Mouse (Mus musculus): ENCODE data around the gene Arap1.

Gene Arap1

DNA sequence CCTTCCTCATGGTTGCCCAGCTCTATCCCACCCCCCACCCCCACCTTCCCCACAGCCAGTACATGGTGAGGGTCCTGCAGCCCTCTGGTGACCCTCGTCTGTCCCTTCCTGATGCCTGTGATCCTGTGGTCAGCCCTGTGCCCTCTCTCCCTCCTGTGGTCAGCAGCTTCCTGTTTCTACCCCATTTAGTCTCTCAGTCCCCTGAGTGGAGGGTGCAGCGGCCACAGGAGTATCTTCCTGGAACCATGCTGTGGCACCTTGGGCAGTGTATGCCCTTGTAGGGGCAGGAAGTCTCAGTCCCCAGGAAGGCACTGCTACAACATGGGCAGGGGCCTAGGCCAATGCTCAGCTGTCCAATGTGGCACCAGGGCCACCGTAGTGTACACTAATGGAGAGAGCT lies 9.0 kb downstream of the Arap1 start:
- ATAC-seq (ENCODE audit: insufficient number of reproducible peaks, low FRiP score, low TSS enrichment) = no peak

DNA sequence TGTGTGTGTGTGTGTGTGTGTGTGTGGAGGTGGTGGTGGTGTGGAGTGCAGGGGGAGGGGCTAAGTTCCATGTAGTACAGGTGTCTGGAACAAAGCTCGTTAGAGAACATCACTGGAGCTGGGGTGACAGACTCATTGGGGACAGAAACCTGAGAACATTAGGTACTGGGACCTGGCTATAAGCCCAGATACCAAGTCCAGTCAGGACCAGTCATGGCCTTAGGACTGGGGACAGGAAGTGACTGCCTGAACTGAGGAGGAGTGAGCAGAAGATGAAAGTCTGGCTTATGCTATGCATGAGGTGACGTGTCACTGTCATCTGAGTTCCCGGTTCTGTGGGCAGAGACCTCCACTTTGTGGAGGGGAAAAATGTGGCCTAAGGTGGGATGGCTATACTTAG lies 12.5 kb downstream of the Arap1 start:
- no peak for ATAC-seq (ENCODE audit: insufficient number of reproducible peaks, low FRiP score, low TSS enrichment)

DNA sequence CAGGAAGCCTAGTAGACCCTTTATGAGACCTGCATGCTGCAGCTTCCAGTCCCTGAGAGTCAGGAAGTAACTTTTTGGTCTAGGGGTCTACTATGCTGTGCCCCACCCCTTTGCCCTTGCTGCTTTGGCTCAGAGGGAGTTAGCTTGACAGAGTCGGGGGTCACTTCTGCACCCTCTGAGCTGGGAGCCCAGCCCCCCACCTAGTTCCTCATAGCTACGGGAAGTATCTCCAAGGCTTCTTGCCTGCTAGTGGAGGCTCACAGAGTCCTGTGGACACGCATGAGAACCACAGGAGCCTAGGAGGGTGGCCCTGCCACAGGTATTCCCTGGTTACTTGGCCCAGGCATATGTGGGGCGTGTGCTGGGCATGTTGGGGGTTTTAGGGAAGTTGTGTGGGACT lies 13.2 kb downstream of the Arap1 start:
- ATAC-seq (ENCODE audit: insufficient number of reproducible peaks, low FRiP score, low TSS enrichment) = no peak

DNA sequence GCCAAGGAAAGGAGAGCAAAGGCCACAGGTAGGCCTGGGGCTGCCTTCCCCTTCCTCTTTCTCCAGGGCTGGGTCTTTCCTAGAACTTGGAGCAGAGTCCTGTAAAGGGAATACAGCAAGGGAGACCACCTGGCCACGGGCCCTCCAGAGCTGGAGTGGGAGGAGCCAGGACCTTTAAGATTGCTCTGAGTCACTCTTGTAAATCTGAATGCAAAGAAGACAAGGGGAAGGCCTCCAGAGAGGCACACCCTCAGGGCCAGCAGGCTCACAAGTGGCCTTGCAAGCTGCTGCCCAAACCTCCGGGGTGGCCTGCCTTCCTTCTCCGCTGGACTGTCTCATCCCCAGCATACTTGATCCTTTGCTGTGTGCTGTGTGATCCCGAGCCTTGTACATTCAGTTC lies 13.9 kb downstream of the Arap1 start:
- ATAC-seq (ENCODE audit: insufficient number of reproducible peaks, low FRiP score, low TSS enrichment) = no peak

DNA sequence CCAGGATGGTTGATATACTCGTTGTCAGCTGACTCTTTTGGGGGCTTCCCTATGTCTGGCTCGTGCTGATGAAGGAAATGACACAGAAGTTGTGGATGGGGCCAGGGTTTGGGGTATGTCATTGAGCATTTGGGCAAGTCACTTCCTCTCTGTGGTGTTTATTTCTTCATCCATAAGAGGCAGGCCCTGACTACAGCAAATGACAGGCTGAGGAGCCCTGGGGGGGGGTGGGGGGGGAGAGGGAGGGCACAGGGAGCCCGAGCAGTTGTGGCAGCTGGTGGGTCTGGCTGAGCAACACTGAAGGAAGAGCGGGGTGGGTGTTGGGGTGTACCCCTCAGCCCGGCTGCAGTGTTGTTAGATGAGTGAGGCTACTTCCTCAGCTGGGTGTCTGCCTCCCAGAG lies 14.9 kb downstream of the Arap1 start:
- ATAC-seq (ENCODE audit: insufficient number of reproducible peaks, low FRiP score, low TSS enrichment) = no peak

DNA sequence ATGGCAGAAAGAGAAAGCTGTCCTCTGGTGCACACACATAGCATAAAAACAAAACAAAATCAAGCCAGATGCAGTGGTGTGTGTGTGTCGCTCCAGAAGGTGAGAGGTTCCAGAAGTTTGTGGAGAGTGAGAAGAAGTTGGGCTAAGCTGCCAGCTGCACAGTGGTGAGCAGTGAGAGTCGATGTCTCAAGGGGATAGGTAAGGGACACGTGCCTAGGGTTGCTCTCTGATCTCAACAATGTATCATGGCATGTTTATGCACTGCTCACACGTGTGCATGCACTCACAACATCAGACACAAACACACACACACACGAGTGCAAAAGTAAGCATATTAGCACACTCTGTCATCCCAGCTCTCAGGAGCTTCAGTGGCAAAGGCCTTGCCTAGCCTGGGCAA lies 16.0 kb downstream of the Arap1 start:
- ATAC-seq (ENCODE audit: insufficient number of reproducible peaks, low FRiP score, low TSS enrichment) = no peak

DNA sequence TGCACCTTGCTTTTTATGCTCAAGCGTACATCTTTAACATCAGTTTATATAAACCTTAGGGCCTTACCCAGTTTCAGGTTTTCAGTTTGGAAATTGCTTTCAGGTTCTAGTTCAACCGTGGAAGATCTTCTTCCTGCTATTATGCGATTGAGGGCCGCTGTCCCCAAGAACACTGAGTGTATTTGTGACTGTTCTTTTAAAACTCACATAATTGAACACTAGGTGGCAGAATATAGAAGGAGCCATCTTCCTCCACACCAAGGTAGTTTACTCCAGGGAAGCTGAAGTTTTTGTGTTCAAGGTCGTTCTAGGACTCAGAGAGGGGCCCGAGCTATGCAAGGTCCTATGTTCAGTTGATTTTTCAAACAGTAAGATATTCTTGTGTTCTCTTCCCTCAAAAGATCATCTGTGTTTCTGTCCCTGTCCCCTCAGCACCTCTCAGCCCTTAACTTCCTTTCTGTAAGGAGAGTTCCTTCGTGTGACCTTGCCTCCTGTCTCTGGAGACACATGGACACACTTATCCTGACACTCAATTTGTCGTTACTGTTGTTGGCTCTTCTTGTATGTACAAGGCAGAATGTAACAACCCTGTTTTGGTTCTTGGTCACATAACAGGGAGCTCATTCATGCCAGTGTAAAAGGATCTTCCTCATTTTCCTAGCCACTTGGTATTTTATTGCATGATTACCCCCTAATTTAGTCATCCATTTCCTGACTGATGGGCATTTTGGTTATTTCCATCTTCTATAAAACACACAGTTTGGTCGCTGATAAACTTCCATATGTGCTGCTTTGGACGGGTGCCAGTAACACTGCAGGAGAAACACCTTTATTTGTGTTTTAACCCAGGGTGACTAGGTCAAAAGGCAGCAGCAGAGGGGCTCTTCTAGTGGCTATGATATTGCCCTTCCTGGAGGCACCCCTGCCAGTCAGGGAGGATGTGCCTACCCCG lies 20.3 kb downstream of the Arap1 start:
- no peak for ATAC-seq (ENCODE audit: insufficient number of reproducible peaks, low FRiP score, low TSS enrichment)

DNA sequence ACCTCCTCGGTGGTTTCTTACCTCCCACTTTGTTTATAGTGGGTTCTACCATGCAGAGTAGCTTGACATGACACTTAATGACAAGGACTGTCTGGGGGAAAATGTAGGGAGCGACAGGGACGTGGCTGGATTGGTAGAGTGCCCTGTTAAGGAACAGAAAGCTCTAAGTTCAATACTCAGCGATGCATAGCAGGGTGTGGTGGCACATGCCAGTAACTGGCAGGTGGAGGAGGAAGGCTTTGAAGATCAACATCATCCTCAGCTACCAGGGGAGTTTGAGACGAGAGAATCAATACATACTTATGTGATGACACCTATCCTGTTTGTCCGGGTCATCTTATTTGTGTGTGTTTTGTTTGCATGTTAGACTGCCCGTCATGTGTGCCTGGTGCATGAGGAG lies 21.8 kb downstream of the Arap1 start:
- no peak for ATAC-seq (ENCODE audit: insufficient number of reproducible peaks, low FRiP score, low TSS enrichment)

DNA sequence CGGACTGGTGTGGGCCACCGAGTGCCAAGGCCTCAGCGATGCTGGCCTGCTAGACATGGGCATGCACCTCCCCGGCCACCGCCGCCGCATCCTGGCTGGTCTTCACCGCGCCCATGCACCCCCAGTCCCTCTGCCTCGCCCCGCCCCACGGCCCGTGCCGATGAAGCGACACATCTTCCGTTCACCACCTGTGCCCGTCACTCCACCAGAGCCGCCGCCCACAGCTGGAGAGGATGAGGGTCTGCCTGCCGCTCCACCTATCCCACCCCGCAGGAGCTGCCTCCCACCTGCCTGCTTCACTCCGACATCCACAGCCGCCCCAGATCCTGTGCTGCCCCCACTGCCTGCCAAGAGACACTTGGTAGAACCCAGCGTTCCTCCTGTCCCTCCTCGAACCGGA lies 25.2 kb downstream of the Arap1 start:
- ATAC-seq (ENCODE audit: insufficient number of reproducible peaks, low FRiP score, low TSS enrichment) = no peak

DNA sequence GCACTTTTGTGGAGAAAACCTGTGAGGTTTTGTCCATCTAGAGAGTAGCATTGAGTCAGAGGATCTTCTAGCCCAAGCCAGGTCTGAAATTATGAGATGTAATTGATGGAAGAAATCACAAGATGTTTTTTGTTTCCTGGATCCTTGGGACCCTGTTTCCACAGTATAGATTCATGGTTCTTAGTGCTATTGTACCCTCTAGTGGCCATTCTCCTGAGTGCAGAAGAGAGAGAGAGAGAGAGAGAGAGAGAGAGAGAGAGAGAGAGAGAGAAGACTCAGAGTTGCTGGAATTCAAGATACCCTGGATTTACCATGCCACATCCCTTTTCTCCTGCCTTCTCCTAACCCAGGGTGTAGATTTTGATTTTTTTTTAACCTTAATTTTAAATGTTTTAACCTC lies 26.3 kb downstream of the Arap1 start:
- peak; percentile 51; the same call in 1 of the 2 replicates for ATAC-seq (ENCODE audit: insufficient number of reproducible peaks, low FRiP score, low TSS enrichment)

DNA sequence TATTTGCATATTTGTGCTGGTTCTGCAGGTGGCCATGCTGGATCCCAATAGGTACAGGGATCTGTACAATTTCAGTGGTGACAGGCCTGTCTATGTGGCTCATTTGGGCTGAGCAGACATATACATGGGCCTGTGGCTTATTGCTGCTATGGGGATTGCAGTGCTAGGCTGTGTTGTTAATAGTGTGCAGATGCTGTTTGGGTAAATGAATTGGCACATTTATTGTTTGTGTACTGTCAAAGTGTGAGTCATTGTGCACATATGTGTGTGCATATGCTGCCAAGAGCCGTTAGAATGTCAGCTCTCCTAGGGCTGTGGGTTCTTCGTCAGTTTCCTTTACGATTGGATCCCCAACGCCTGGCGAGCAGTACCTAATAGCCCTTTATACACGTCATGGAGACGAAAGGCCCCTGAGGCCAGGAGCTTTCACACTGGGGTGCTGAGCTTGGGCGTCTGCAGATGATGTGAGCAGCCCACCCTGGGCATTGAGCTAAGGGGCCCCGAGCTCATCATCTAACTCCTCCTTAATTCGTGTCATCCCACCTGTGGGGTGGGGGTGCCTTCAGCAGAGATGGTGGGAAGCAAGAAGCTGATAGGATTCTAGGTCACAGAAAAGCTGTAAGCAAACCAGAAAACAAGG lies 29.0 kb downstream of the Arap1 start:
- no peak for ATAC-seq (ENCODE audit: insufficient number of reproducible peaks, low FRiP score, low TSS enrichment)

DNA sequence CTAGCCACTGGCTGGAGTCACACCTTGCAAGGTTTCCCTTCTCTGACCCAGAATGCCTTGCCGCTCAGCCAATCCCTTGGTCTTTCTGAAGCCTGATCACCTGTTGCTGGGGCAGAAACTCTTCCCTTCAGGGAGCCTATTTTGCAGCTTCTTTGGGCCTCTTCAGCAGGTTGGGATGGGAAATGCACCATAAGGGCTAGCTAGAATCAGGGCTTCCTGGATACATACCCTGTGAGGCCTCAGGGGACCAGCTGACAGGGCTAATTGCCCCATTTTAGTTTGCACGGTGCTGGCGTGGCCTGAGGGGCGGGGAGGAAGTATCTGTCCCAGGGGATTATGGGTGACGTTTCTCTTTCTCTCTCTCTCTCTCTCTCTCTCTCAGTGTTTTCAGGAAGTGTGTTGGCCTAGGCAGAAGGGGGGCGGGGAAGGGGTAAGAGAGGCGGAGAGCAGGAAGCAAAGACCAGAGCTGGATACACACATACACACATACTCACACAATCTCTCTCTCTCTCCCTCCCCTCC lies 29.9 kb downstream of the Arap1 start:
- ATAC-seq (ENCODE audit: insufficient number of reproducible peaks, low FRiP score, low TSS enrichment) = no peak

DNA sequence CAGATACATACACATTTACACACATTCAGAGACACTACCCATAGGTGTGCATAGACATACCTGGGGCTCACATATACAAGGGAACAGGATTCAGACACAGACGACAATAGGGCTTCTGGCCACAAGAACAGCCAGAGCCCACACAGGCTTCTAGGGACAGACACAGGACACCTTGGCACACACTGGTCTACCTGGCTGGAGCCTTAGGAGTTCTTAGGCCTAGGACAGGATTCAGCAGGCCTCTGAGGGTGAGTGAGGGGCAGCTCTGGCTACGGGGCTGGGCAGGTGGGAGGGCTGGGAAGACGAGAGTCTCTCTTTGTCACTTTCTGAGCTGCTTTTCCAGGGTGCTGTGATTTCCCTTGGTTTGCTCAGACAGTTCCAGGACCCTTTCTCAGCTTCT lies 30.4 kb downstream of the Arap1 start:
- ATAC-seq (ENCODE audit: insufficient number of reproducible peaks, low FRiP score, low TSS enrichment) = no peak

DNA sequence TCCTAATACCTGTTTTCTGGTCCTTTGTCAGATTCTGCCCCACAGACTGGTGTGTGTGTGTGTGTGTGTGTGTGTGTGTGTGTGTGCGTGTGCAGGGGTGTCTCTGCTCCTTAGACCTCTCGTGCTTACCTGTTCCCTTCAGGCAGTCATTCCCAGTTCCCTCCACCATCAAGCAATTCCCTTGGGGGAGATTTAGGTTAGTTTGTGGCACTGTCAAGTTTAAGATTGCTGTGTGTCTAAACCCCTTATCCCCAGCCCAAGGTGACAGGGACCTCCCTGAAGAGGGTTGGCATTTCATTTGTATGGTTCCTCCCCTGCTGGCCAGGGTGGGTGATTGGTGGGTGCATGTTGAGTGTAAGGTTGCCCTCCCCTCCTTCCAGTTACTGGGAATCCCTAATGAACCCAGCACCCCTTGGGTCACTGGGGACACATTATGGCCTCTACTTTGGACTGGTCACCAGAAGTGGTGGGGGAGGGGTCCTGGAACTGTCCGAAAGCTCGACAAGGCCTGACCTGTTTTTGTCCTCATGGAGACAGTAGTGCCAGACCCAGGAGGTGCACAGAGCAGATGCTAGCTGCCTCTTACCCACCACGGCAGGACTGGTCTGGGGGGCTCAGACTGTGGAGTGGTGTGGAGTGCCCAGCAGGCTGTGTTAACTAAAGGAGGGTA lies 31.1 kb downstream of the Arap1 start:
- no peak for ATAC-seq (ENCODE audit: insufficient number of reproducible peaks, low FRiP score, low TSS enrichment)

DNA sequence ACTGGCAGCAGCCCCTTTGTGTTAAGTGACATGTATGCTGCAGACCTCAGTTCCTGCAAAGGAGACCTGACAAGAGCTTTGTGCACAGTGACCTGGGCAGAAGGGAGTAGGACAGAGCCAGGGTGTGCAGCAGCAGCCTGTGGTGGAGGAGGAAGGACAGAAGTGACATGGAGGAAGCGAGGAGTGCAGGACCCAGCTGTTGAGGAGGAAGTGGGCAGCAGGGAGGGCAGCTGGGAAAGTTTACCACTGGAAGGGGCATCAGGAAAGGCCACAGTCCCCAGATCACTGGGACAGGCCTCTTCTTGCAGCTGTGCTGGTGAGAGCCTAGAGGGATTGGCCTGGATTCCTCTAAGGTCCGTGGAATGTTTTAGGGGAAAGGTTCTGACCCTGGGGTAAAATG lies 31.9 kb downstream of the Arap1 start:
- ATAC-seq (ENCODE audit: insufficient number of reproducible peaks, low FRiP score, low TSS enrichment) = no peak

DNA sequence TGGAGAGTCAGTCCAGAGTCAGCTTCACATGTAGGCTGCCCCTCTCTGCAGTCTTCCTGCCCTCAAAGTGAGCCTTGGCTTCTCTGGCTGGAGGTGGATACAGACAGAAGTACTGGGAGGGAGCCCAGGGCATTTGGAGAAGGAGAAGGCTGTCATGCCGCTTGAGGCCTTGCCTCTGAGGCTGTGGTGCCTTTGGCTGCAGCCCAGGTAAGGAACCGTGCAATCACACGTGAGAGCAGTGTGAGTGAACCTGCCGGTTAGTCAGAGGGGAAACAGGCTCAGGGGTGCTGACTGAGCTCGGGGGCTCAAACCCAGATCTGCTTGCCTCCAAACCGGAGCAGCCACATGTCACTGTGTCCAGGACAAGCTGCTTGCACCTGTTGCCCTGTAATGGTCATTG lies 33.6 kb downstream of the Arap1 start:
- no peak for ATAC-seq (ENCODE audit: insufficient number of reproducible peaks, low FRiP score, low TSS enrichment)

DNA sequence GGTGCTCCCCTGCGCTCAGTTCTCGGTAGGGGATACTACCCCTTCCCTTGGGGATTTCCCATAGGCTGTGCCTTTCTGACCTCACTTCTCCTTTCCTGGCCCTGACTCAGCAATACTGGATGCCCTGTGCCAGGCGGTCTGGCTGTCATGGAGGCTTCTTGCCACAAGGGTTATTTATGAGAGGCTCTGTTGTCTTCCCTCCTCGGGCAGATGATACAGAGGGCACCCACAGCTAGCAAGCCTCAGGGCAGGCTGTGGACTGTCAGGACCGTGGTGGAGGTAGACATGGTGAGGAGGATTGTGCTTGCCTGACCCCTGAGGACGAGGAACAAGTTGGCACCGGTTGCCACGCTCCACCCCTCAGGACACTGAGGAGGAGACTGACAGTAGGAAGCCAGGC lies 34.5 kb downstream of the Arap1 start:
- no peak for ATAC-seq (ENCODE audit: insufficient number of reproducible peaks, low FRiP score, low TSS enrichment)

DNA sequence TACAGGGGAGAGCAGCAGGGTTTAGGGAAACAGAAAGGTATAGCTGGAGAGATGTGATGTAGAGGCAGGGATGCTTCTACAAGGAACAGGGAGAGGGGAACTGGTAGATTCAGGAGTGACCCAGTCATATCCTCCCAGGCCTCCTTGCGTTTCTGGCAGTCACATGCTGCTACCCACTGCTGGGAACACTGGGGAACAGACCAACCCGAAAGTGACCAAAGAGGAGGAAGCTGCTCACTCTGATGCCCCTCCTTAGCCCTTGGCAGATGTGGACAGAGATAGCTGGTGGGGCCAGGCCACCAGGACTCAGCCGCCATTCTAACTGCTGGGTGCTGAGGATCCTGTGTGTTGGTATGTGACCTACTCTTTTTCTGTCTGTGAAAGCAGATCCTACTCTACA lies 35.9 kb downstream of the Arap1 start:
- no peak for ATAC-seq (ENCODE audit: insufficient number of reproducible peaks, low FRiP score, low TSS enrichment)

DNA sequence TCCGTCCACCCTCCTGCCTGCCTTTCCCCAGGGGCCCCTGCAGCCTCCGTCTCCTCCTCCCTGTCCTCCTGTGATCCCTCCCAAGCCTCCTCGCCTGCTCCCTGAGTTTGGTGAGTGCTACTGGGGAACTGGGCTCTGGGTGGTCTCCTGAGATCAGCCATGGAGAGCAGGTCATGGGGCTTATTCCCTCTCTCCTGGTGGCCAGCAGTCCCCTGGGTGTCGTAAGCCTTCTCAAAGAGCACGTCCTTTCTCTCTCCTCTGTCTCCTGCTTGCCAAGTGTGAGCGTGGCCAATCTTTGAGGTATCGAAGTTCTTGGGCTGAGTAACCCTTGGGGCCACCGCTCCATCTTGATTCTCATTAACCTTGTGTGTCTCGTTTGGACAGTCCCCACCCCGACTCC lies 37.1 kb downstream of the Arap1 start:
- ATAC-seq (ENCODE audit: insufficient number of reproducible peaks, low FRiP score, low TSS enrichment) = no peak

DNA sequence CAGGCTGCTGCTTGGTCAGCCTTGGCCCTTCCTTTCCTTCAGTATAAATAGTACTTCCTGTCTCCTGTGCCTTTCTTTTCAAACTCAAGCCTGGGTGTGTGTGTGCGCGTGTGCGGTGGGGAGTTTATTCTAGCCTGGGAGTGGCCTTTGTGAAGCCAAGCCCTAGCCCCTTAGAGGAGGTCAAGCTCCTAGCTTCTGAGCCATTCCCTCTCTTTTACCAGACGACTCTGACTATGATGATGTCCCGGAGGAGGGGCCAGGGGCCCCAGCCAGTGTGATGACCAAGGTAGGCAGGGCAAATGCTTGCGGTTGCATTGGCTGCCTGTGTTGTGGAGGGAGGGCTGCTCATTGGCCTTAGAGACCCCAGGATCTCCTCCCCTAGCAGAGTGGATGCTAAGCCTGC lies 37.5 kb downstream of the Arap1 start:
- no peak for ATAC-seq (ENCODE audit: insufficient number of reproducible peaks, low FRiP score, low TSS enrichment)

DNA sequence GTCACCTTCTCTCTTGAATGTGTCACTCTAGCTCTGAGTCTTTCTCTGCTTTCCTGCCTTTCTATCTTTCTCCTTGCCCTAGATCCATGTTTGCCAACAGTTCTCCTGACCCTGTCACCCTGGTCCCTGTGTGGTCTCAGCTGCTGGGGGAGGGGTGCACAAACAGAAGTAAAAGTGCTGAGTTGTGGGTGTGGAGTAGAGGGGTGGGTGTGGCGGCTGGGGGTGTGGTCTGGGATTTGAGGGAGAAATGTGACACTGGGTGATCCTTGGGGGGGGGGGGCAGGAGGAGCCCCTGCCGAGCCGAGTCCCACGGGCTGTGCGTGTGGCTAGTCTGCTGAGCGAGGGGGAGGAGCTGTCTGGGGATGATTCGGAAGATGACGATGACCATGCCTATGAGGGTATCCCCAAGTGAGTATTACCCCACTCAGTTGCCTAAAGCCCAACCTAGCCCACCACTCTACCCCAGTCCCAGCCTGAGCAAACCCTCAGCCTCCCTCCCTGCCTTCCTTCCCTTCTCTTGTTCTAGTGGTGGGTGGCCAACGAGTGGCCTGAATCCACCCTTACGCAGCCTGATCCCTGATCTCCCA lies 38.1 kb downstream of the Arap1 start:
- ATAC-seq (ENCODE audit: insufficient number of reproducible peaks, low FRiP score, low TSS enrichment) = no peak

Data from cerebellum, adult (tissue).